Mouse (Mus musculus) C2C12 (cell line): Measurements from ENCODE around the gene Nemp1. TPM values are rescaled to one million over a fixed set of nuclear protein-coding genes. Genes with fewer than 3 reads are reported as not detected.

Experiments used
- H3K27me3 ChIP-seq: one replicate; pipeline ENCODE4 v1.6.1; 2011; ENCODE audit not compliant: control insufficient read depth, insufficient read depth, insufficient read length
- H3K36me3 ChIP-seq: one replicate; pipeline ENCODE4 v1.6.1; 2011; ENCODE audit not compliant: control insufficient read depth, insufficient read depth
- H3K4me3 ChIP-seq: one replicate; pipeline ENCODE4 v1.5.1; 2011; ENCODE audit warnings: mild to moderate bottlenecking, control low read depth; ENCODE audit not compliant: poor library complexity, insufficient read depth, severe bottlenecking
- H3K79me2 ChIP-seq: one replicate; pipeline ENCODE4 v1.6.1; 2011; ENCODE audit not compliant: control insufficient read depth, insufficient read depth
- H3K79me3 ChIP-seq: one replicate; pipeline ENCODE4 v1.6.1; 2011; ENCODE audit warnings: low read depth, control low read depth
- H3ac ChIP-seq: one replicate; pipeline ENCODE3; 2011; ENCODE audit warnings: low read depth; ENCODE audit not compliant: control insufficient read depth, insufficient read length
- CEBPB ChIP-seq: IDR thresholded peaks from one replicate; pipeline ENCODE4 v1.6.1; 2011; ENCODE audit warnings: low read depth, mild to moderate bottlenecking, control low read depth, moderate library complexity
- CTCF ChIP-seq: IDR thresholded peaks from one replicate; pipeline ENCODE4 v1.5.1; 2011; ENCODE audit not compliant: control insufficient read depth, insufficient read depth, insufficient read length
- FOSL1 ChIP-seq: IDR thresholded peaks from one replicate; pipeline ENCODE4 v1.8.0; 2011; ENCODE audit warnings: mild to moderate bottlenecking, low read length; ENCODE audit not compliant: poor library complexity, insufficient read depth, severe bottlenecking
- MAX ChIP-seq: IDR thresholded peaks from one replicate; pipeline ENCODE4 v1.6.1; 2011; ENCODE audit warnings: mild to moderate bottlenecking, control low read depth
- MYOD1 ChIP-seq: IDR thresholded peaks from one replicate; pipeline ENCODE4 v1.6.1; 2011; ENCODE audit warnings: low read depth; ENCODE audit not compliant: control insufficient read depth, insufficient read length
- MYOG ChIP-seq: IDR thresholded peaks from one replicate; pipeline ENCODE4 v1.6.1; 2011; ENCODE audit not compliant: control insufficient read depth, insufficient read length; ENCODE audit errors: extremely low read depth
- USF1 ChIP-seq: IDR thresholded peaks from one replicate; pipeline ENCODE4 v1.6.1; 2011; ENCODE audit warnings: low read depth, mild to moderate bottlenecking, control low read depth, moderate library complexity
- polyA plus RNA-seq: library from polyadenylated mRNA; unstranded; fragments of >200 nt; fragmentation: generic; extraction: Trizol; gene quantifications from one replicate; pipeline ENCODE4 v1.2.1, GENCODE M21; 2012; ENCODE audit warnings: missing spikeins

The Nemp1 gene
- polyA plus RNA-seq, 1 experiment: 6.8 TPM

DNA sequence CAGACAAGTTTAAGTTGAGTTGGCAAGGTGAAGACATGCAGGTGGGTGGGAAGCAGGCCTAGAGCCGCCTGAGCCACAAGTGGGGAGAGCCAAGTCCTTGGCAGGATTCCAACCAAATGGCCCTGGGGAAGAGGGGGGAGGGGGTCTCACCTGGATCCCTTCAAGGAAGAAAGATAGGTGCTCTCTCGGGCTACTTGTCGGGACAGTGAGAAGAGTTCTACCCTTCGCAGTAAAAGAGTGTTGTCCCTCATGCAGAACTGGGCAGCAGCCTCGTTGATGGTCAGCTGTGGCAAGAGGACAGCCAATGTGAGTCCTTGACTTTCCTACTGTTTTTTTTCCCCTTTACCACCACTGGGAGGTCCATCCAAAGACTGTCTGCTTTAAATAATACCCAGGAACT lies 3.1 kb upstream of the Nemp1 start:
- no peaks in the 10 kb centered on the region for H3K27me3 ChIP-seq
- peaks cover 56% of the 10 kb centered on the region for H3K79me2 ChIP-seq
- peaks cover 40% of the 10 kb centered on the region for H3K79me3 ChIP-seq
- H3K4me3 ChIP-seq: peak overlapping the region; percentile 21
- no peak for TF ChIP-seq FOSL1
- no peak for TF ChIP-seq CTCF
- TF ChIP-seq MAX: no peak
- no peak for TF ChIP-seq MYOD1
- TF ChIP-seq USF1: no peak
- no peak for TF ChIP-seq MYOG
- TF ChIP-seq CEBPB: no peak
- peaks cover 52% of the 10 kb centered on the region for H3K36me3 ChIP-seq
- no peak overlapping the region for H3ac ChIP-seq

DNA sequence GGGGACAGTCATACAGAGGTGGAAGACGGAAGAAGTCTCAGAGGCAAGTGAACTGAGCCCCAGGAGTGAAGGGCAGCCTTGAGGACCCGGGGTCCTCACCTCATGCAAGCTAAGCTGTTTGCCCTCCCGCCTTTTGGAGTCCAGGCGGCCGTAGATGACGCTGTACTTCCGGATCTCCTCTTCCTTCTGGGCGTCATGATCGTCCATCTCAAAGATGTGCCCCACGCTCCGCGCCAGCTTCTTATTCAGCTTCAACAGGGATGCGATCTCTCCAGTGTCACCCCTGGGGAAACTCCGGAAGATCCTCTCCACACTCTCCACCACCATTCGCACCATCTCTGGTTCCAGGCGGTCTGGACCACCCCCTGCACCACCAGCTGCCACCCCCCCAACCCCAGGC lies 2.5 kb upstream of the Nemp1 start:
- H3K79me2 ChIP-seq: peaks cover 56% of the 10 kb centered on the region
- peaks cover 52% of the 10 kb centered on the region for H3K36me3 ChIP-seq
- H3K27me3 ChIP-seq: no peaks in the 10 kb centered on the region
- peak overlapping the region; percentile 16 for H3ac ChIP-seq
- TF ChIP-seq USF1 (no peak), CEBPB (no peak), MYOD1 (no peak), MAX (no peak), FOSL1 (no peak), MYOG (no peak), CTCF (no peak)
- H3K79me3 ChIP-seq: peaks cover 40% of the 10 kb centered on the region
- peak overlapping the region; percentile 95 for H3K4me3 ChIP-seq

GRCm38 (mm10) chr10:127664891-127665290 lies 1.8 kb upstream of the Nemp1 start:
- Histone ChIP-seq H3K27me3 (no peaks in the 10 kb centered on the region), H3K4me3 (peak overlapping the region; percentile 95), H3K36me3 (peaks cover 51% of the 10 kb centered on the region), H3ac (peak overlapping the region; percentile 88), H3K79me2 (peaks cover 56% of the 10 kb centered on the region), H3K79me3 (peaks cover 40% of the 10 kb centered on the region)
- TF ChIP-seq MYOG: no peak
- TF ChIP-seq CTCF: no peak
- TF ChIP-seq USF1: no peak
- TF ChIP-seq CEBPB: no peak
- TF ChIP-seq MYOD1: no peak
- TF ChIP-seq MAX: no peak
- no peak for TF ChIP-seq FOSL1

GRCm38 (mm10) chr10:127665366-127666181 lies 1.1 kb upstream of the Nemp1 start:
- Histone ChIP-seq H3K36me3 (peaks cover 44% of the 10 kb centered on the region), H3K4me3 (peak overlapping the region; percentile 95), H3K27me3 (no peaks in the 10 kb centered on the region), H3K79me2 (peaks cover 56% of the 10 kb centered on the region), H3K79me3 (peaks cover 40% of the 10 kb centered on the region), H3ac (peak overlapping the region; percentile 88)
- TF ChIP-seq MAX: no peak
- no peak for TF ChIP-seq FOSL1
- TF ChIP-seq MYOG: no peak
- TF ChIP-seq CTCF: no peak
- no peak for TF ChIP-seq USF1
- no peak for TF ChIP-seq CEBPB
- no peak for TF ChIP-seq MYOD1

DNA sequence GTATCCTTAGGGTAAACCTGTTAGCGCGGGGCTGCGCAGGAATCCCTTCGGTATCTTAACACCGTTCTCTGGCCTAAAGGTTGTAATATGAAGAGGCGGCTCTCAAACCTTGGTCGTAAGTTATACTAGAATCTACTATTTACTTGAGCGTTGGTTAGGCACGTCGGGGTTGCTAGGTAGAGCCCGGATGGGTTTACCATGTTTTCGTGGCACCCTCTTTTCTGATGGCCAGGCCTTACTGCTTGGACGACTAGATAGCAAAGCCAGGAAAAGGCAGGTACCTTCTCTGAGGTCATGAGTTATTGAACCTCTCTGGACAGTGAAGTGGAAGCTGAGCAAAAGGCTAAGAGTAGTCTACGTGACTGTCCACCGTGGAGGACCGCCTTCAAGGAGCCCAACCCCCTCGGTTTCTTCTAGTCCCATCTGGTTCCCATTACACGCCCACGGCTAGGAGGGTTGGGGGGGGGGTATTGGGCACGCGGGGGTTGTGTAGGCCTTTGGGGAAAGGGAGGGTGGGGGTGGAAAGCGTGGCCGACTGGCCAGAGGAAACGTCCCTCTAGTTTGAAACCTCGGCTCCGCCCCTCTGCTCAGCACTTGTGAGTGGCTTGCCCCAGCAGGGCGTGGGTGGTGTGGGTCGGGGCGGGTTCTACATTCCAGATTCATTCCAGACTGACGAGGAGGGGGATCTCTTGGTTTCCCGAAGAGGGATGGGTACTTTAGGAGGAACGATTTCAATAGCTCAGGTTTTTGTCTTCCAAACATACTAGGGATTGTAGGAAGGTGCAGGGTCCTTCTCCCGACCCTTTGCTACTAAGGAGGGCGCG lies 780 bp downstream of the Nemp1 start:
- no peak for TF ChIP-seq CTCF
- Histone ChIP-seq H3K4me3 (peak overlapping the region; percentile 95), H3ac (peak overlapping the region; percentile 49), H3K36me3 (peaks cover 31% of the 10 kb centered on the region), H3K79me2 (peaks cover 40% of the 10 kb centered on the region), H3K79me3 (peaks cover 37% of the 10 kb centered on the region), H3K27me3 (no peaks in the 10 kb centered on the region)
